Mouse (Mus musculus) cortical plate, adult 2 months (tissue): Measurements from ENCODE around the gene March10. TPM values are rescaled to one million over a fixed set of nuclear protein-coding genes. Genes with fewer than 3 reads are reported as not detected.
A peak's percentile ranks its signal among the peaks of the same experiment; 100 is the strongest.

Experiments used
- H3K27ac ChIP-seq: fragments of 200-500 bp; 2 replicates; pipeline ENCODE4 v1.5.1; 2012; ENCODE audit warnings: low read length, control low read depth, inconsistent platforms; ENCODE audit not compliant: insufficient read depth
- H3K4me1 ChIP-seq: fragments of 200-500 bp; 2 replicates; pipeline ENCODE4 v1.6.1; 2011; ENCODE audit warnings: low read length; ENCODE audit not compliant: control insufficient read depth, insufficient read depth
- H3K4me3 ChIP-seq: fragments of 200-500 bp; 2 replicates; pipeline ENCODE4 v1.5.1; 2011; ENCODE audit warnings: mild to moderate bottlenecking, low read length, control low read depth; ENCODE audit not compliant: insufficient read depth
- CTCF ChIP-seq: fragments of 200-500 bp; IDR thresholded peaks from 2 replicates; pipeline ENCODE4 v1.5.1; 2011; ENCODE audit warnings: mild to moderate bottlenecking, control low read depth, low read length; ENCODE audit not compliant: insufficient read depth; ENCODE audit errors: extremely low read depth
- POLR2A ChIP-seq: fragments of 200-500 bp; IDR thresholded peaks from 2 replicates; pipeline ENCODE4 v1.6.1; 2011; ENCODE audit warnings: mild to moderate bottlenecking, low read length, control low read depth; ENCODE audit not compliant: insufficient read depth; ENCODE audit errors: extremely low read depth
- polyA plus RNA-seq: library from polyadenylated mRNA; depleted of rRNA; stranded (reverse); fragments of >200 nt; gene quantifications from 2 replicates; pipeline ENCODE4 v1.2.3, GENCODE M21; 2012; rRNA removed

March10 gene
- 2.2 and 2.4 TPM in 2 replicates for polyA plus RNA-seq

- H3K4me1 ChIP-seq = peaks cover 3% of the 10 kb centered on the region; the same call in 1 of the 2 replicates
- H3K4me3 ChIP-seq = peak within 1 kb of the TSS; percentile 36
- TF ChIP-seq CTCF (no peak), POLR2A (no peak)
- H3K27ac ChIP-seq = peak within 1 kb of the TSS; percentile 73
Measured at GRCm38 (mm10) chr11:105456497-105456907, at the start of gene March10. Gene March10, minus strand, starts transcription at chr11:105456735.

DNA sequence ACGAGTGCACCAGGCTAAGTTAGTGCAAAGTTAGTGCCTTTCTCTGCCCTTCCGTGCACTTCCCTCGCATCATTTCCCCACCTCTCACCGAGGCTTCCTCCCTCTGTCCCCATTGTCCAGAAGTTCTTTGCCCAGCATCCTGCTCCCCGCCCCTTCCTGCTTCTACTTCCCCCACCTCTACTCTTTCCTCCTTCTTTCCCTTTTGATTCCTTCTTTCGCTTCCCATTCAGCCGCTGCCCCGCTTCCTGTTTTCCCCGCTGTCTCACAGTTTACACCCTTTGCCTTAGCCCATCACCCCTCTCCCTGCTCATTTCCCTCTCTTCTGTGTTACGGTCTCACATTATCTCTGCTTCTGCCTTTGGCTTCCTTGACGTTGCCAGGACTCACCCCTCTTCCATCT lies 49.8 kb upstream of the March10 start:
- H3K4me1 ChIP-seq = peaks cover 9% of the 10 kb centered on the region
- H3K4me3 ChIP-seq = no peak overlapping the region
- no peak for TF ChIP-seq CTCF
- TF ChIP-seq POLR2A = no peak
- no peak overlapping the region for H3K27ac ChIP-seq

GRCm38 (mm10) chr11:105505038-105505437 lies 48.5 kb upstream of the March10 start:
- Histone ChIP-seq H3K27ac (no peak overlapping the region), H3K4me1 (peaks cover 9% of the 10 kb centered on the region), H3K4me3 (no peak overlapping the region)
- TF ChIP-seq POLR2A = no peak
- no peak for TF ChIP-seq CTCF

DNA sequence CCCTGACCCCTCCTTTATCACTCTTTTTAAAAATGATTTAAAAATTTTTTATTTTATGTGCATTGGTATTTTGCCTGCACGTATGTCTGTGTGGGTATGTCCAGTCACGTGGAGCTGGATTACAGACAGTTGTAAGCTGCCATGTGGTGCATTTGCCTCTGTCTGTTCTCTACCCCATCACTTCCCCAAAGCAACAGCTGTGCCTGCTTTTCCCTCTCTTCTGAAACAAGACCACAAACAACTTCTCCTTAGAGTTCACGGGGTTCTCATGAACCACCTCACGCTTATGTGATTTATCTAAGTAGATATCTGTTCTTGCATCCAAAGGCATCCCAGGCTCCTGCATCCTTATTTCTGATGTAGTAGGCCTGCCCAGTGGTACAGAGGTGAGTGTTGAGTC lies 45.8 kb upstream of the March10 start:
- H3K4me1 ChIP-seq = peaks cover 8% of the 10 kb centered on the region; the same call in 1 of the 2 replicates

GRCm38 (mm10) chr11:105497505-105497904 lies 41.0 kb upstream of the March10 start:
- Histone ChIP-seq H3K27ac (peak overlapping the region; percentile 96), H3K4me3 (no peak overlapping the region), H3K4me1 (peaks cover 16% of the 10 kb centered on the region; the same call in 1 of the 2 replicates)
- TF ChIP-seq POLR2A (no peak), CTCF (no peak)

More for the DNA sequence above, 45.8 kb upstream of the March10 start:
- Histone ChIP-seq H3K27ac (no peak overlapping the region), H3K4me3 (no peak overlapping the region)
- TF ChIP-seq POLR2A = no peak
- TF ChIP-seq CTCF = no peak

DNA sequence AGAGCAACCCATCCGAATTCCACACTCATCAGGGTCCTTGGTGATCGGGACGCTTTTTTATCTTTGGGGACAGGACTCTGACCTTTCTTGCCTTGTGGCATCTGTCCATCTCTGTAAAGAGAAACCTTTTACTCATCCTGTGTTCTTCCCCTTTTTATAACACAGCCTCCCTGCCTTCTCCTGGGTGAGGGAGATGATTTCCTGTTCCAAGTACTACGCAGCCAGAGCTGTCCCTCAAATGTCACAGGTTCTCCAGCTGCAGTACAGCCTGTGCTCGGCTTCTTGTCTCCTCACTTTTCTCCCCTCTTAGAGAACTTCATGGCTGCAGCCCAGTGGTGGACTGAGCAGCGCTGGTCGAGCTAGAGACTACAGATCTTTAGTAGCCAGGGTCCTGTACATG lies 40.1 kb upstream of the March10 start:
- peaks cover 16% of the 10 kb centered on the region; the same call in 1 of the 2 replicates for H3K4me1 ChIP-seq
- TF ChIP-seq CTCF (no peak), POLR2A (no peak)
- H3K4me3 ChIP-seq = no peak overlapping the region
- H3K27ac ChIP-seq = no peak overlapping the region

GRCm38 (mm10) chr11:105495591-105496270 lies 39.2 kb upstream of the March10 start:
- TF ChIP-seq CTCF (no peak), POLR2A (no peak)

GRCm38 (mm10) chr11:105494786-105495369 lies 38.3 kb upstream of the March10 start:
- no peak for TF ChIP-seq CTCF
- no peak for TF ChIP-seq POLR2A
- H3K27ac ChIP-seq = peak overlapping the region; percentile 4; the same call in 1 of the 2 replicates
- no peak overlapping the region for H3K4me3 ChIP-seq
- peaks cover 16% of the 10 kb centered on the region; the same call in 1 of the 2 replicates for H3K4me1 ChIP-seq

More at GRCm38 (mm10) chr11:105495591-105496270, 39.2 kb upstream of the March10 start:
- peaks cover 16% of the 10 kb centered on the region; the same call in 1 of the 2 replicates for H3K4me1 ChIP-seq
- H3K27ac ChIP-seq = no peak overlapping the region; the same call in 1 of the 2 replicates
- H3K4me3 ChIP-seq = no peak overlapping the region

DNA sequence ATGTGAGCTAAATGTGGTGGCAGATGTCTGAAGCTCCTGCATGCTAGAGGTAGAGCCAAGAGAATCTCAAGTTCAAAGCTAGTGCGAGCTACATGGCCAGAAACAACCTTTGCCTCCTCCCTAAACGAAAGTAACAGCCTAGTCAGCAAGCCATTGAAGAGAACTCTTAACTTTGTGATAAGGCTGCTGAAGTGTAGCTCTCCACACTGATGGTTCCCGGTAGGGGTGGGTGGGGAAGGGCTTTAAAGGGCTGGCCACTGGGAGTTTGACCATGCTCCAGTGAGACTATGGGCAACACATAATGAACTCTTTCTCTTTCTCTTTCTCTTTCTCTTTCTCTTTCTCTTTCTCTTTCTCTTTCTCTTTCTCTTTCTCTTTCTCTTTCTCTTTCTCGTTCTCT lies 35.9 kb upstream of the March10 start:
- no peak overlapping the region for H3K4me3 ChIP-seq
- no peak overlapping the region for H3K27ac ChIP-seq
- TF ChIP-seq CTCF = no peak
- H3K4me1 ChIP-seq = peaks cover 8% of the 10 kb centered on the region; the same call in 1 of the 2 replicates

- H3K4me1 ChIP-seq = peaks cover 7% of the 10 kb centered on the region; the same call in 1 of the 2 replicates
- TF ChIP-seq CTCF (no peak), POLR2A (no peak)
- no peak overlapping the region for H3K4me3 ChIP-seq
- H3K27ac ChIP-seq = no peak overlapping the region
Measured at GRCm38 (mm10) chr11:105490971-105491370, 34.4 kb upstream of the March10 start.
